Mouse (Mus musculus): ENCODE results near the gene Hlf.
A peak's percentile ranks its signal among the peaks of the same experiment; 100 is the strongest.

Hlf gene

DNA sequence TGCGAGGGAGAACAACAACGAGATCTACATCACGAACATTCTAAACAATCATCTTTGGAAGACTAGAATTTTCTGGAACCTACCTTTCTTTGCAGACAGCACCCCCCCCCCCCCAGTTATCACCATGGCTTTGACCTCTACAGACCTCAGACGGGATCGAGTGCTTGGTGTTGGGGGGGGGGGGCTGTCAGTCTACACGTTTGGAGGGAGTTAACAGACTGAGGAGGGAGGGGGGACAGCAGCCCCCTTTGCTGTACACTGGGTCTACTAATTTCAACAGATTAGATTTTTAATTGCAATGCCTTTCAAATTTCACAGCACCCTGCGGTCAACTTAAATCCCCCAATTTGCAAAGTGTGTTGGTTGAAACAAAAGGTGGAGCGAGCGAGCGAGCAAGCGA, 20.3 kb downstream of the Hlf start:
- DNase-seq: no peak

DNA sequence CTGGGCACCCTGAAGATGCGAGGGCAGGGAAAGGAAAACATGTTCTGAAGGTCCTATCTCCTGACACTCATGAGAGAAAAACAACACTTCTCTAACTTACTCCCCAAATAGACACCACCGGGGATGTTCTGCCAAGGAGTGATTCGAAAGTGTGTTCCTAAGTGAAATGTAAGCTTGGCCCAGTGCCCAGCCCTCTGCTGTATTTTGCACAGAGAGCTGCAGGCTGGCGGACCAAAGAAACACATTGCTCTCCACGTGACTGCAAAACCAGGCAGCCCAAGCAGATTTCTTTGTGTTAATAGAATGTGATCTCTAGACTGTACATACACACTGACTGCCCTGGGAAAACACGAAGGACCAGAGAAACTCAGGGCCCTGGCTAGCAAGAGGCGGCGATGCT, 21.1 kb downstream of the Hlf start:
- peak; percentile 97 for DNase-seq

DNA sequence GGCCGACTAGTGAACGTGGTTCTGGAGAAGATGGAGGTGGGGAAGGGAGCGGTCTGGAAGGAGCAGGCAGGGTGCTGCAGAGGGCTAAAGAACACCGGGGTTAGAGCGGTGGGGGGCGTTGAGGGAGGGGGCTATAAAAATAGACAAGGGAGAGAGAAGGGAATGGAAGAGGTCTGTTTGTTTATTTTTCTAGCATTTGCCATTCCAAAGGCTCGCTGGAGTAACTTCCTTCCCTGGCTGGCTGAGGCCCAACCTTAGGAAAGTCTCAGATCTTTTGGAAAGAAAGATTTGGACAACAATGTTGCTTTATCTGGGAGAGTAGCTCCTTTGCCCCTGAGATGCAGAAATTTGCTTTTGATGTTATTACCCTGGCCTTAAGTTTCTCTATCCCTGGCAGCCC, 21.6 kb downstream of the Hlf start:
- DNase-seq: no peak

DNA sequence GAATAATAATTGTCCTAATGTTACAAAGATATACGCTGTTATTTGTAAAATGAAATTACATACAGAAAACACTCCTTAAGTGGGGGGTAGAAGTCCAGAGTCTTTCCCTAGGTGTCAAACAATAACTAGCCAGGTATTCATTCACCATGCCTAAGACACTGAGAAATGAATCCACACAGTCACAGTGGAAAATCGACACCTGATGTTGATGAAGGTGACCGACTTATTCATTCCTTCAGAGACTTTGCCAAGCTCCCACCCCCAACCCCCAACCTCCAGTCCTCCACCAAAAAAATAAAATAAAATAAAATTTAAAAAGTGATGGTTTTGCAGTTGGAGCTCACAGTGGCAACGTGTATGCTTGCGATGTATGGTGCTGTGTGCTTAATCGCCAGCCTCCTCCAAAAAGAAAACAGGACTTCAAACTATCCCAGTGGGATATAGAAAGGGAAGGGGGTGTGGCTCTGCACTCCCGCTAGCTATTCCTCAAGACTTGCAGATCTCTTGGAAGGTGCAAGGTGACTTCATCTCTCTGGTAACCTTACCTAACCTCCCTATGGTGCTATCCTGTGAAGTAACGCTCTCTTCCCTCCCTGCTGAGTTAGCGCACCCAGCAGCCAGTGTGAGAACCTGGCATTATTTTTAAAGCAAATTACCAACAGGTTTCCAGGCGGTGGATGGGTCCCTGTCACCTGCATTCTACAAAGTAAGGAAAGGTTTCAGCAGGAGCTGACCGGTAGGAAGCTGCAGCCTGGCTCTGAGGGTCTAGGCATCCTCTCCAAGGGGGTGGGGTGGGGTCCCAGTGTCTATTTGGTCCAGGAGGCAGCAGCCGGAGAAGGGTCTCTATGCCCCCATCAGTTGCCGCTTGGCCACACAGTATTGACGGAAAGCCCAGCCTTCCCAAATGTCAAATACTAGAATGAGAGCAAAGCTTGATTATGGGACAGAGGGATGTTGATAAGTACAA, 22.5 kb downstream of the Hlf start:
- DNase-seq: peak; percentile 56

DNA sequence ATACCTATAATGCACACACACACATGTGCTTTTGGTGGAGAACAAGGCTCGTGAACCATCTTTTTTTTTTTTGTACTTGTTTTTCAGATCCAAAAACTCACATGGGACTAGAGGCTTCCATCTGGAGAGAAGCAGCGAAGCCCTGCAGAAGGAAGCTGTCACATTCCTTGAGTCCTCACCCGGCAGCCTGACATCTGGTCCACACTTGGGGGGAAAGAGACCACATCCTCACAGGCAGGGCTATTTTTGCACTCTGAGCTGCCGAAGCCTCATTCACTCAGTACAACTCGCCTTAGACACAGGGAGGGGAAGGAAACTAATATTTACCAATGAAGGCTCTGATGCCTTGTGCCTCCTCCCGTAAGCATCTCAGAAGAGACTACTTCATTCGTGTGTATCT, 25.8 kb downstream of the Hlf start:
- DNase-seq: no peak

DNA sequence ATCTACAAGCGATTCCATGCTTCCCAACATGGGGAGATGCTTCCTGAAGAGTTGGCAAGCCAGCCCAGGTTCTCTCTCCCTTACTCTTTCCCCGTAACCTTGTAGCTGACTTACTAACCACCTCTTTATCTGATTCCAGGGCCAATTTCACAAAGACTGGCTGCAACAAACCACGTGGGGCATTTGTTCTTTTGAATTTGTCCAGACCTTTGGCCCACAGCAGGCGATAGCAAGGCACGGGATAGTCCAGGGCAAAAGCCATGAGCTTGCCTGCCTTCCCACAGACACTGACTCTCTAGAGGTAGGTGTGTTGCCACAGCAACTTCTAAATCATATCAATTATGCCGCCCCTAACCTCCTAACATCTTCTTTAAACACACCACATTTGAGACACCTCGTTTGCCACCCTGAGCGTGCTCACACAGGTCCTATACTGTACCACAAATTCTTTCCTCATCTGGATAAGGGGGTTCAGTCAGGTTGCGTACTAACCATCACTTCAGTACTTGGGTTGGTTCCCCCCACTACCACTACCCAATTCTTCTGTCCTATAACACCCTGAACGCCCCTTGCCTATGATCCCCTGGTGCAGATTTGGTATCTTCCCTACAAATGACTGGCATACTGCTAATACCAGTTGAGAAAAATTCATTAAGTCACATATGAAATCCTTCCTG, 26.7 kb downstream of the Hlf start:
- peak; percentile 90 for DNase-seq

DNA sequence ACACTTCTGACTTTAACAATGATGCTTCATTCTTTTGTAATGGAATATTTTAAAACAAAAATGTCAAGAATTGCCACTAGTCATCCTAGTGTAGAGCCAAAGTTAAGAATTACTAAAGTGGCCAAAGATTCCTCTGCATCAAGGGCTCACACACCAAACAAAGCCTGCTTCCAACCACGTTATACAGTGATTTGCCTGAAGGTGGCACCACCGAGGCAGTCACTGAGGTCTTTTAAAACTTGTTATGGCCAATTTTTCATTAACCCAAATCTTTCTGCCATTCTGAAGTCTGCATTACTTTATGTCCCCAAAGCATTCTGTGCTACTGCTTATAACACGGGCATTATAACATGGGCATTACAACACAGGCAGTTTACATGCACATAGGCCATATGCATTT, 27.3 kb downstream of the Hlf start:
- peak; percentile 59 for DNase-seq

DNA sequence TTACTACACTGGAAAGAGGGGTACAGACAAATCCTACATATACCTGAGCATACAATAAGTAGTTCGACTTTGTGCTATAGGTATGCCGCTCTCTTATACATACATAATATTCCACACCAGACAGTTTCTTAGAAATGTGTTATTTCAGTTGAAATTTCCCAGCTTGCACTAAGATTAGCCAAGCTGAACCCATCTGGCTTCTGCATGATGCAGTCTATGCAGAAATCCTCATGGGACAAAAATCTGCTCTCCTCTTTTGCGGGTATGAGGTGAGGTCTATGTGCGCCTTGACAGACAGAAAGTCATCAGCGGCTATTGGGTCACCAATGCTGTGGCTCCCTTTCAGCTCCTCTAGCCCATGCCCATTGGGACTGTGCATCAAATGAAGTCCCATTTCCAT, 30.2 kb downstream of the Hlf start:
- no peak for DNase-seq

DNA sequence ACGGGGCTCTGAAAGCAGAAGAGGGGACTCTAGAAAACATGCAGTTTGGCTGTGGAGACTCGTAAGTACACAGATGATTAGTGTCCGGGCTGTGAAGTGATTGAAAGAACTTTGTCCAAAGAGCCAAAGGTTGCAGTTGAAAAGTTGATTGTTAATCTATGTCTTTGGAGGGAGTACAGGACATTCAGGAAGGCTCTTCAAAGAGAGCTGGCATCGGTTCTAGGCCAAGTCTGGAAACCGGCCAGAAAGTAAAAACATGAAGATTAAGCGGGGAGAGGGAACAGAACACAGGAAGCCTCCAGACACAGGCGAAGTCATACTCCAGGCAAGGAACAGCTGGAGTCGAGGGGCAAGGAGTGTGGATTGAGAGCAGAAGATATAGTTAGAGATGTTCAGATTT, 32.6 kb downstream of the Hlf start:
- DNase-seq: peak; percentile 83

DNA sequence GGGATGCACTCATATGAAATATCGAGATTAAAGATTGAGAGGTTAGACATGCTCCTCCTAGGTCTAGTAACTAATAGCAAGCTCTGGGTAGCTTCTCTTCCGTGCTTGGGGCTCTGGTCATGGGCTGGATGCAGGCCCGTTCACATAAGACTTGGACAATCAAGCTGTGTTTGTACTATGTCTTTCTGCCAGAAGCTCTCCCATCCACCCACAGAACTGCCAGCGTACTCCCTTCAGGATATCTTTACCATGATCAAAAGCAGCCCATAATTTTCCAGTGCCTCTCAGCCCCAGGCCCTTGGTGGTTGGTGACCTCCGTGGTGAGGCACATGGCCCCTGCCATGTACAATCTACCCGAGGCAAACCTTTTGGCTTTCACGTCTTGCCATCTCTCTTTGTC, 33.3 kb downstream of the Hlf start:
- no peak for DNase-seq

DNA sequence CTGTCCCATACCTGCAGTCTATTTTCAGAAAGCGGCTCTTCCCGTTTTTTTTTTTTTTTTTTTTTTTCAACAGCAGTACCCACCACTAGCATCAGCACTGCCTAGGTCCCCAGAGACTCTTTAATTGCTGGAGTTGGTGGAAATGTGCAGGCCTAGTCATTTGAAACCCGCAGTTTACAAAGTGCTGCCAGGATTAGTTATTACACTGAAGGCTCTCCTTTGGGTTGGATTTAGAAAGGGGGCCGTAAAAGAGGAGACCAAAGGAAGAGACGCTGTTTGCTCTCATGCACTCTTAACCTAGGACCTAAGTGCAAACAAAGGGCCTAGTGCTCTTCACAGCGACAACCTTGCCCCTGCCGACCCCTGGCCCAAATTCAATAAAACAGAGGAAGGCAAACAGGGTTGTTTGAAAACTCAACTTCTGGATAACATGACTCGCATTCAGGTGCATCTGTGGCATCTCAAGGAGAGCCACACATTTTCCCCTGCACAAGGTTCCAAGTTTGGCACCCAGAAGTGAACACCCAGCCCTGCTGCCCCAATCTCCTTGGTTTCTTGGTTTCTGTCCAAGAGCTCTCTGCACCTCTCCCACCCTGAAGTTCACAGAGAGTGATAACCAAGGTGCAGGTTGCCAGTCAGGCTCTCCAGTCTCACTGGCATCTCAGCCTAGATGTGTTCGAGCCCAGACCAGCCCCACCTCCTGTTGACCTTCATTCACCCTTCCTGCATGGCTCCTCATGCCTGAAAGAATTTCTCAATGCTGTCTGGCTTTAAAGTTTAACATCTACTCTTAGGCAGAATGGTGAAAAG, 34.0 kb downstream of the Hlf start:
- DNase-seq: peak; percentile 77

DNA sequence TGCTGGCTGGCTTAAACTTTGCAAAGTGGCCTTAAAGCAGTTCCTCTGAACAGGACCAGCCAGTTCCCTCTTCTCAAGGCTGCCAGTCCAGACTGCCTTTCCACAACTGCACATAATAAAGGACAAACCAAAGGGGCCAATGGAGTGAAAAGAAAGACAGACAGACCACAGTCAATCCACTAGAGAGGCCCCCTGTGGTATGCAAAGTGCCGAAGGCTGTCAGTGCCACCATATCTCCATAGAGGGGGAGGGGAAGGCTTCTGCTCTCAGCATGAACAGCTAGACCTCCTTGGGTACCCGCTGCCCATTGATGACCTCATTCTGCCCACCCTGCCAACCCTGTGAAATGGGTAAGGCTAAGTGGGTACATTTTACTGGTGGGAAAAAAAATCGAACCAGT, 34.7 kb downstream of the Hlf start:
- DNase-seq: no peak

DNA sequence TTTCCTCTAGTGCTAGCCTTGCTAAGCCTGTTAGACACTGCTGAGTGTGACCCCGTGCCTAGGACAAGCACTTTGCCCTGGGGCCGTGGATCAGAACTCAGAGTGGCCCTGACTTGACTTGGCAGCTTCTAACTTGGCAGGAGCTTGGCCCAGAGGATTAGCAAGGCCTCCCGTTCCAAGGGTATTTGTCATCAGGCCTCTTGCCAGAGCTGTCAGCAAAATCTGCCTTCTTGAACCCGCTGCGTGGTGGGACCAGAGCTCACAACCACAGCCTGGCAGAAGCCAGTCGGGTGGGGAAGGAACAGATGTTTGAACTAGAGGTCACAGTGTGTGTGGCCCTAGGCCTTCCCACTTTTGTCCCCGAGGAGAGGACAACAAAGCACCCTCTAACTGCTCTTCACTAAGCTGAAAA, 35.4 kb downstream of the Hlf start:
- peak; percentile 98 for DNase-seq

DNA sequence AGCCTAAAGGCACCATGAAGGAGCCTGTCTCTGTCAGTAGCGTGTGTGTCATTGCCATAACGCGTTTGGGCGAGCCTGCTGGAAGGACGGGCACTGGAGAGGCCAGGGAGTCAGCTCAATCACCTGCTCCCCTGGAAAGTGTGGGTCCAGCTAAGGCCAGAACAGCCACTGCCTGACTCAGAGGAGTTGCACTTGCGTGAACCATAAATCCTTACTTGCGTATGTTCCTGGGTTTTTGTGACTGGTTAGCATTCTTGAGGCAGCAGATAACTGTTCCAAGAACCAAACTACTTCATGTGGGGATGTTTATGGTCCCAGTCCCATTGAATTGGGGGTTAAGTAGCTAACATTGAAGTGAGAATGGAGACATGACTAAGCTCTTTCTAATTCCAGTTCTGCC, 38.0 kb downstream of the Hlf start:
- DNase-seq: no peak

DNA sequence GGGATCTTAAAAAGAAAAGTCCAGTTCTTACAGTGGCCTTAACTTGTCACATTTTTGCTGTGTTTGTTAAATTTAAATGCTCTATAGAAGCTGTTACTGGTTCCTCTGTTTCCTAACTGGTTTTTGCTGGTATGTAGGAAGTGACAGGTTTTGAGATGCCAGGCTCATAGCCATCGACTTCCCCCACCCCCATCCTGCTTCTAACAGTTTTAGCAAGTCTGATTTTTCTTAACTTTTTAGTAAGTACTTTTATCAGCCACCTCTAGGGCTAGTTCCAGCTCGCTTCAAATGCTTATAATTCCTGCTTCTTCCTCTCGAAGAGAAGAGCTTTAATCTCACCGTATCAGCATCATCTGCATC, 40.6 kb downstream of the Hlf start:
- DNase-seq: no peak

DNA sequence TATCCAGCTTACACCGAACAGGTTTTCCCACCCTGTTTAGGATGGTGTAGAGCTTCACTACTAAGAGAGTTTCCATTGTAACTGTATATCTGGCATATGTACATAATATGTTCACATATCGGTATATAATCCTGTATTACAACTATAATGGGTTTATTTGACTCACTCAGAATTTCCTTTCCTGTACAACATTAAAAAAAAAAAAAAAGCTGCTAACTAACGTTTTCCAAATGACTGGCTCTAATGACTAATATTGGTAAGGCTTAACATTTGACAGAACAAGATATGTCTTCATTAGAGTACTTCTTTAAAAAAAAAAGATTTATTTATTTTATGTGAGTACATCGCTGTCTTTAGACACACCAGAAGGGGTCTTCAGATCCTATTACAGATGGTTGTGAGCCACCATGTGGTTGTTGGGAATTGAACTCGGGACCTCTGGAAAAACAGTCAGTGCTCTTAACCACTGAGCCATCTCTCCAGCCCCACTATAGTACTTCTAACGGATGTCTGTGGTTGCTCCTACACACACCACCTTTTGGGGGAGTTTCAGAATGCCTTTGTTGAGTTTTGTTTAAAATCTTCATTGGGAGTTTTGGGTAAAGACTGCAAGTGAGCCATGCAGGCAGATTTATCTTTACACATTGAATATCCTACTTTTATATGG, 41.1 kb downstream of the Hlf start:
- no peak for DNase-seq

DNA sequence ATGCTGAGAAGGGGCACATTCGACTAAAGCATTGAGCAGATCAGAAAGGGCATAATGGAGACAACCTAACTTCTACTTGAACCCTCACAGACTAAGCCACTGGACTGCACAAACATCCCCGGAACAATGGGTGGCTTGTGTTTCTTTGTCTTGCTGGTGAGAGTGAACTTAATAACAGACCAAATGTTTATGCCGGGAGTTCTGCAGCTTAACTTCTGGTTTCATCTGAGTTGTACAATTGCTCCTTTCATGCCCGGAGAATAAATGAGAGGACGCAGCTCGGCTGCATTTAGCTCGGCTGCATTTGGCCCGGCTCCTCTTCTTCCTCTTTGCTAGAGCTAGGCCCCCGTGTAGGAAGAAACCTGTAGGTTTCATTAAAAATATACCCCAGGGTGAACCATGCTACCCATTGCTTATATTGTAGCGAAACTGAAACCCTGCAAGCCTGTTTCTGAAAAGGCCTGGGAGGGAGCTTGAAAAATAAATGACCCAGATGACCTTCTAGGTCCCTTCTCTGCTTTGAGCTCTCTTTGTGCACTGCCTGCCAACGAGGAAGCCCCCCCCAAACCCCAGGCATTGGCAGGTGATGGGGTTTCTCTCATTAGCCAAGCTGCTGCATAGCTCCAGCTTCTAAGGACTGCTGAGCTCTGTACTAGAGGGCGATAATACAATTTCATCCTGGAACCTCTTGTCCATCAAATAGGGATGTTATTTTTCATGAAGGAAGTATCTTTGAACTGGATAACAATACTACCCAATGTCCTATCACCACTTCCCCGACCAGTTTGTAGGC, 42.8 kb downstream of the Hlf start:
- DNase-seq: no peak

DNA sequence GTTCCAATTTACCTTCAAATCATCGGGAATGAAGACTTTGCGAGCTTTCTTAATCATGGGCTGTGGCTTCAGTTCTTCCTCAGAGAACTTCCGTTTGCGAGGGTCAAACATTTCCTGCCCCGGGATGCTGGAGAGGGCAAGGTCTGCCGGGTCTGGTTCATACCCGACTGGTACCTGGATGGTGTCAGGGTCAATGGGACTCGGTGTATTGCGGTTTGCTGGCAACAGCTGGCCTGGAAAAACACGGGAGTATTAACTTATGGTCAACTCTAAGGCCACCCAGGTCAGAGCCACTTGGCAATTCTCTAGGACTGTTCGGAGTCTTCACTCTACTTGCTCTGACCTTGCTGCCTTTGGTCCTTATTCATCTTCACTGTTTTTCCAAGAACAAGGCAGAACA, 44.9 kb downstream of the Hlf start:
- peak; percentile 50 for DNase-seq

DNA sequence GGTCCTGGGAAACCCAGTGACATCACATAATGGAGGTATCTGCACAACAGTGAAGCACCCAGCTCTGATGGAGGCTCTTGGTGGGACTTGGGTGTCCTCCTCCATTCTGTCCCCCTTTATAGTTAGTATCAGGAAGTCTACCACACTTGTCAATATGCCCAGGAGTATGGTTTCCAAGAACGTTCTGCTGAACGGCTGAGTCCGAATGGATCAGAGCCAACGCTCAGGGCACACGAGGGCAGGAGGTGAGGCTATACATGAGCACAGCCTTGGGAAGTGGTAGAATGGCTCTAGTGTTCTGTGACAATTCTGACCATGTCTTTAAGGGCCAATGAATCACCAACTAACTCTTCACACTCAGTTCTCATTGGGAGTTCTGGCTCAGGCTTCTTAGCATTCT, 47.8 kb downstream of the Hlf start:
- no peak for DNase-seq

DNA sequence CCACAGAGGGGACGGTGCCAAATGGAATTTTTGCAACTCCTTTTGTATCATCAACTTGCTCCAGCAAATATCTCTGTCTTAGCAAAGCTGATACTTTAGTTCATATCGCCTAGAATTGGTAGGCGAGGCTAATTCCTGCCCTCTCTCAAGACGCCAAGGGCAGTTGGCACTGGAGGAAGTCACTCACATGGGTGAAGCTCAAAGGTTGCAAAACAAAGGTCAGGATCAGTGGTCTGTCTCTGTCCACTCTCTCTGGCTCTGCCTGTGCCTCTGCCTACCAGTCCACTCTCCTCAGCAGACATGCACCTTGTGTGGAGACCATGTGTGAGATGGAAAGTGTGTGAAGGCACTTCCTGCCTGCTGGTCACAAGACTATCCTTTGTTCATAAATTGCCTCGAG, 48.4 kb downstream of the Hlf start:
- peak; percentile 88 for DNase-seq

DNA sequence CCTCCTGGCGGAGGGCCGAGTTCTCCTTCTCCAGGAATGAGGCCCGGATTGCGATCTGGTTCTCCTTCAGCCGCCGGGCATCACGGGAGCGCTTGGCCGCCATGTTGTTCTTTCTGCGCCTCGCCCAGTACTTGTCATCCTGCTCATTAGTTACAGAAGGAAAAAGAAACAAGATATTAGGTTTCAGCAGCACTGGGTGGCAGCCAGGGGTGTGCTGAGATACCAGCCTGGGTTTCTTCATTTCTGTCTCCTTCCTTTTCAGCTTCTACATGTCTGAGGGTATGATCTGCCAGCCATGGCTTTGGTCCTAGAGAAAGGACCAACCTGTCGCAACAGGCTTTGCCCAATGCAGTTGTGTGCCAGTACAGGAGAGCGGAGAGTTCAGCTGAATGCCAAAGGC, 49.9 kb downstream of the Hlf start:
- no peak for DNase-seq

DNA sequence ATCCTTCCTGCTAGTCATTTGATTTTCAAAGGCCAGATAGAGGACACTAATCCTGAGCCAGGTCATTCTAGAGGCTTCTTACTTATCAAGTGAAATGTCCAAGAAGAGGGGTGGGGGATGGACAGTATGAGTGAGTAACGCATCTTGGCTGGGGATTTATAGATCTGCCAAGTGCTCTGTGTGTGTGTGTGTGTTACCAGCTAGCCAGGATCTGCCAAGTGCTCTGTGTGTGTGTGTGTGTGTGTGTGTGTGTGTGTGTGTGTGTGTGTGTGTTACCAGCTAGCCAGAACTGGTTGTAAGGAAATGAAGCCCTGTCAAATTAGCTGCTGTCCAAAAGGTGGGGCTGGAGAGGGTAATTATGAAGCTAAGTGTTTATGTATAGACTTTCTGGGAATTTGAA, 55.9 kb downstream of the Hlf start:
- DNase-seq: no peak

All from kidney, adult 11 months (tissue).